Mouse (Mus musculus): ENCODE measurements around the gene Setd3. TPM values are rescaled to one million over a fixed set of nuclear protein-coding genes. Genes with fewer than 3 reads are reported as not detected.

Gene Setd3
- total and polyA plus RNA-seq, 3 experiments: 40.1 to 59.9 TPM; not detected in 1

DNA sequence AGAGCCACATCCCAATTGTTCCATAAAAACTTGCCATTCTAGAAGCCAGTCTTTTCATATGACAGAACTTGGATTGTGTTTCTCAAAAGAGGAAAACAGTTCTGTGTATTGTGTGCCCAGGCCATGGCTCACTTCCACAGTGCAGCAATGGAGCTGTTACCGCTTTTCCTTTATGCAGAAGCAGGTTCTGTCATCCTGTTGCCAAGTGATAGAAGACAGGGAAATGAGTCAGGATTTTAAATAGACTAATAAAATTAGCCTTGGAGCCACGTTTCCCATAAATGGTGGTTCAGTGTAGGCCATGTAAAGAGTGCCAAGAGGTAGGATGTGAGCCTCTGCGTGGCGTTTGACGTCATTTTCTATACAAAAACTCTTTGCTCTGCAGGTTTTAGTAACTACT lies 14.8 kb upstream of the Setd3 start:
- DNase-seq (ENCODE audit: low read depth, low spot score): no peak
- TF ChIP-seq POLR2AphosphoS5 (IDR thresholded peaks at IDR 0.05; ENCODE audit: borderline replicate concordance, low read depth, low read length) (no peak), USF1 (IDR thresholded peaks at IDR 0.05; ENCODE audit: low read depth, low read length) (no peak), HCFC1 (IDR thresholded peaks at IDR 0.05; ENCODE audit: low read depth, low read length) (no peak), SMC3 (IDR thresholded peaks at IDR 0.05; ENCODE audit: low read depth, low read length) (no peak), TAL1 (IDR thresholded peaks at IDR 0.05; ENCODE audit: low read length) (no peak), GABPA (IDR thresholded peaks at IDR 0.05; ENCODE audit: low read depth, low read length) (no peak), MAFK (IDR thresholded peaks at IDR 0.05; ENCODE audit: borderline replicate concordance, low read depth, low read length) (no peak), EP300 (IDR thresholded peaks at IDR 0.05; ENCODE audit: low read depth in 1 of 2, low read length in 2 of 2) (no peak), MAX (IDR thresholded peaks at IDR 0.05; ENCODE audit: low read length) (no peak), NELFE (IDR thresholded peaks at IDR 0.05; ENCODE audit: low read depth, low read length) (no peak), RAD21 (IDR thresholded peaks at IDR 0.05; ENCODE audit: low read depth, low read length) (no peak)
- Histone ChIP-seq H3K27ac (ENCODE audit: control insufficient read depth, low read depth, low read length) (no peak overlapping the region), H3K79me2 (ENCODE audit: control insufficient read depth, insufficient read depth, low read length, poor library complexity) (no peaks in the 10 kb centered on the region), H3K27me3 (ENCODE audit: control insufficient read depth in 1 of 2, insufficient read depth in 2 of 2, low read length in 2 of 2) (no peaks in the 10 kb centered on the region), H3K9me3 (replicated peaks; ENCODE audit: insufficient read depth, low read length) (no peaks in the 10 kb centered on the region), H3K4me1 (ENCODE audit: control insufficient read depth in 1 of 2, insufficient read depth in 2 of 2, low read length in 2 of 2) (no peaks in the 10 kb centered on the region), H3K4me3 (ENCODE audit: control insufficient read depth in 1 of 2, insufficient read depth in 1 of 2, low read depth in 2 of 2, low read length in 2 of 2) (no peak overlapping the region), H3K9ac (ENCODE audit: control insufficient read depth, low read depth, low read length, poor library complexity, severe bottlenecking) (no peak overlapping the region), H3K36me3 (ENCODE audit: control insufficient read depth in 1 of 2, insufficient read depth in 2 of 2, low read length in 2 of 2) (peaks cover 0 to 15% of the 10 kb centered on the region in 2 experiments; a peak in 2 of 4 replicates)

DNA sequence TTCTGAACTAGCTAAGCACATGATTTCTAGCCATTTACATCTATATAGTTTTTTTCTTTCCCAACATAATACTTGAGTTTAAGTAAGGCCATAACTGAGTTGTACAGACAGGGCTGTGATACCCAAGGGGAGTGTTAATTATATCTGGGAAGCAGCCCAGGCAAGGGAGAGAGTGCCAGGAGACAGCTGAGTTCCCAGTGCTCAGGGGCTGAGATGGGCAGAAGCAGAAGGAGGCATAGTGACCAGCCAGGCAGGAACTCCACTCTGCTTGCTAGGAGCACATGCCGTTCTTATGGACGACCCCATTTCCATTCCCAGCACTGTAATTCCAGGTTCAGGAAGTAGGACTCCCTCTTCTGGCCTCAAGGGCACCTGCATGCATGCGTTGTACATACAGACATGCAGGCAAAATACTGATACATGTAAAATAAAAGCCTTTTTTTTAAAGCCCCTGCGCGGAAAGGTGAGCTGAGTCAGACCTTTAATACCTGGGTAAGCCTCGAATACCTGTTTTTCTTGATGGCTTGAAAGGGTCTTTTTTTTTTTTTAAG lies 8.5 kb upstream of the Setd3 start:
- TF ChIP-seq CTCF (IDR thresholded peaks at IDR 0.05 in 2 of 3, conservative IDR thresholded peaks at IDR 0.05 in 1 of 3; ENCODE audit: control insufficient read depth in 1 of 3, insufficient read depth in 1 of 3, low read depth in 2 of 3, low read length in 3 of 3, poor library complexity in 1 of 3, severe bottlenecking in 1 of 3): peak in 2 of 3 experiments; percentile 13 to 17; a peak in 2 of 6 replicates
- no peak for TF ChIP-seq SIN3A (IDR thresholded peaks at IDR 0.05; ENCODE audit: low read length)
- TF ChIP-seq MXI1 (IDR thresholded peaks at IDR 0.05; ENCODE audit: low read depth, low read length): no peak
- TF ChIP-seq EP300 (IDR thresholded peaks at IDR 0.05; ENCODE audit: low read depth in 1 of 2, low read length in 2 of 2): no peak
- no peak for TF ChIP-seq TBP (IDR thresholded peaks at IDR 0.05; ENCODE audit: low read depth, low read length)
- TF ChIP-seq HCFC1 (IDR thresholded peaks at IDR 0.05; ENCODE audit: low read depth, low read length): no peak
- TF ChIP-seq CHD1 (IDR thresholded peaks at IDR 0.05; ENCODE audit: low read depth, low read length): no peak
- DNase-seq (ENCODE audit: low read depth, low spot score): no peak
- H3K4me1 ChIP-seq (ENCODE audit: control insufficient read depth in 1 of 2, insufficient read depth in 2 of 2, low read length in 2 of 2): no peaks in the 10 kb centered on the region
- no peaks in the 10 kb centered on the region for H3K9me3 ChIP-seq (replicated peaks; ENCODE audit: insufficient read depth, low read length)
- peaks cover 3% of the 10 kb centered on the region; the same call in 1 of the 2 replicates for H3K79me2 ChIP-seq (ENCODE audit: control insufficient read depth, insufficient read depth, low read length, poor library complexity)
- no peaks in the 10 kb centered on the region for H3K27me3 ChIP-seq (ENCODE audit: control insufficient read depth in 1 of 2, insufficient read depth in 2 of 2, low read length in 2 of 2)
- no peak overlapping the region for H3K27ac ChIP-seq (ENCODE audit: control insufficient read depth, low read depth, low read length)
- H3K36me3 ChIP-seq (ENCODE audit: control insufficient read depth in 1 of 2, insufficient read depth in 2 of 2, low read length in 2 of 2): peaks cover 0 to 27% of the 10 kb centered on the region in 2 experiments; a peak in 2 of 4 replicates
- no peak overlapping the region for H3K4me3 ChIP-seq (ENCODE audit: control insufficient read depth in 1 of 2, insufficient read depth in 1 of 2, low read depth in 2 of 2, low read length in 2 of 2)
- H3K9ac ChIP-seq (ENCODE audit: control insufficient read depth, low read depth, low read length, poor library complexity, severe bottlenecking): no peak overlapping the region

Data from MEL (cell line).